Mouse (Mus musculus): ENCODE results near the gene Foxs1. TPM values are rescaled to one million over a fixed set of nuclear protein-coding genes. Genes with fewer than 3 reads are reported as not detected.

Gene Foxs1
- under 1 TPM; 0.58 to 0.89 TPM for total RNA-seq (2021)
- long read RNA-seq: 0 reads

DNA sequence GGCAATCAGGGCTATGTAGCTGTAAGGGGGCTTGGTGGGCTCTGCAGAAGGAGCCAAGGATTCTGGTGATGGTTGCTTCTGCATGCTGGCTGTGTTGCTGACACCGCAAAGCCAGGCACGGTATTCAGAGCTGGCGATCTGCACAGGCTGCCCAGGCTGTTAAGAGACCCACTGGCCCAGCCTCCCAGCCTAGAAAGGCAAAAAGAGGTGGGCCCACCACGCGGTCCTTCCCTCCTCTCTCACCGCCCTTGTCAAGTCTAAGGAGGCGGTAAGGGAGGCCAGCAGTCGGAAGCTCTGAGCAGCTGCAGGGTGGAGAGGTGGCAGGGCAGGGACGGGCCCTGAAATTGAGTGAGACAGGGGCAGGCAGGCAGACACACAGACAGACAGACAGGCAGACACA lies at the start of gene Foxs1:
Gene Foxs1 (minus strand): TSS at position 161 of the 400 bp plus-strand sequence.
- DNase-seq (ENCODE audit: low spot score in 2 of 2): no peak

DNA sequence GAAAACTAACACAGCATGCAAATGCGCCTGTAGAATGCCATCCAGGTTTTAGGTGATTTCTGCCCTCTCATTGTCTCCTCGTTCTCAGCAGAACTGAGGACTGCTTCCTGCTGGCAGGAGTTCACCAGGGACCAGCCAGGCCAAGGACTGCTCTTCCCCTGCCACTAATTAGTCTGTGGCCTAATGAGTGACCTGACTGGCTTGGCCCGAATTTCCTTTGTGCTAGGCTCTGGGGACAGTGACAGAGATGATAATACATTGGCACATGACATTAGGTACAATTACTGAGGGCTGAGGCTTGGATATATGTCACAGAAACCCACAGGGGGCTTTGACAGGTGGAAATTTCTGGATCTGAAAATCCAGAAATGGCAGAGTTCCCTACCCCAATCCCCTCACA lies 44.0 kb upstream of the Foxs1 start:
- no peak for DNase-seq (ENCODE audit: low spot score in 2 of 2)

DNA sequence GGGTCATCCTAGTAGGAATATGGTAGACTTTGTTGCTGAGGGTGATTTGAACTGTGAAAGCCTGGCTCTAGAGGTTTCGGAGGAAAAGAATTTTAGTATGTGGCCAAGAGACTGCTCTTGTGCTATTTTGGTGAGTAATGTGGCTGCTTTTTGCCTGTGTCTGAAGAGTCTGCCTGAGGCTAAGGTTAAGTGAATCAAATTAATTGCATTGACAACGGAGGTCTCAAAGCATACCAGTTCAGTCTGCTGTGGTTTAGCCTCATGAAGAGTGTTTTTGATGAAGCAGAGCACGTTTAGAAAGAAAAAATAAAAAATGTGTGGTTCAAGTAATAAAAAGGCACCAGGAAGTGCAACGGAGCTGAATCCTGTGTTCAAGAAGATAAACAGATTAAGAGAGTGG lies 32.5 kb upstream of the Foxs1 start:
- DNase-seq (ENCODE audit: low spot score in 2 of 2): no peak

DNA sequence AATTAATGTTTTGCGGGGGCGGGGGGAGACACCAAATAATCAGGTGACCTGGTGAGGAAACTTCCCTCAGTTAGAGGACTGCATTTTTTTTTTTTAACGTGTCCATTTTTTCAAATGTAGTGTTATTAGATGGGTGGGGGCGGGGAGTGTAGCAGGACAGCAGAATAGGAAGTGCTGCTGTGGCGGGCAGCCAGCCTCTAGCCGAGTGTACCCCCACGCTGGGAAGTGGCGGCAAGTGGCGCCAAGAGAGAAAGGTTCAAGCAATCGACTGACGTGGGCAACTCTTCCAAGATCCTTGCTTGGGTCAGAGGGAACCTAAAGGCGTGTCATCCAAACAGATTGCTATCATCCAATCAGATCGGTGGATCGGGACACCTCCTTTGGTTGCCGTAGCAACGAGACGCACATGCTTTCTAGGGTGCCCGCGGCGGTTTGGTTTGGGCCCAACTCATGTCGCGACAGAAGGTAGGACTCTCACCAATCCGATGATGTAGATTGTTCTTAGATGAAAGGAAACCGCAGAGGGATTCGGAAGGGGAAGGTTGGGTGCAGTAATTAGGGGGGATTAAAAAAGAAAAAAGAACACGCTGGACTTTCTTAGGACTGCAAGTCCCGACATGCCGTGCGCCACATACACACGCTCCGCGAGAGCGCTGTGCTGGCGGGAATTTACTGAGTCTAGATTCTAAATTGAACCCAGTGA lies 29.2 kb upstream of the Foxs1 start, which contains the start of gene Ttll9:
Gene Ttll9 (plus strand): TSS at position 395 of the 703 bp plus-strand sequence.
- peak; percentile 83 to 92 for DNase-seq (ENCODE audit: low spot score in 2 of 2)

DNA sequence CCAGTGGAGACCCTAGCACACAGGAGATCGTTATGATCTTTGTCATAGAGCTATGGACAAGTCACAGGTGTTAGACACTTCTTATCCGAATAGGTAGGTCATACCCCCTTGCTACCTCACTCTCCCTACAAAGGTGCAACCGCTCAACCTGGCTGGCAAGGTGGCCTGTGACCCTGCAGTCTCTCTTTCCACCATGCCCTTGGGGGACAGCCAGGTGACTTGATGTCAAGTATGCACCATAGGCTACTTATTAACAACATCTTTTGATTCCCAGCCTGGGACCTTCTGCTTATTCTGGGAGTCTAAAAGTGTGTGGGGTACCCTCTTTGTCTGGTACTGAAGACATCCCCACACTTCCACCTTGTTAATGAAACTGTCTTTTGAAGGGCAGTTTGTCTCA lies 25.1 kb upstream of the Foxs1 start:
- DNase-seq (ENCODE audit: low spot score in 2 of 2): no peak

DNA sequence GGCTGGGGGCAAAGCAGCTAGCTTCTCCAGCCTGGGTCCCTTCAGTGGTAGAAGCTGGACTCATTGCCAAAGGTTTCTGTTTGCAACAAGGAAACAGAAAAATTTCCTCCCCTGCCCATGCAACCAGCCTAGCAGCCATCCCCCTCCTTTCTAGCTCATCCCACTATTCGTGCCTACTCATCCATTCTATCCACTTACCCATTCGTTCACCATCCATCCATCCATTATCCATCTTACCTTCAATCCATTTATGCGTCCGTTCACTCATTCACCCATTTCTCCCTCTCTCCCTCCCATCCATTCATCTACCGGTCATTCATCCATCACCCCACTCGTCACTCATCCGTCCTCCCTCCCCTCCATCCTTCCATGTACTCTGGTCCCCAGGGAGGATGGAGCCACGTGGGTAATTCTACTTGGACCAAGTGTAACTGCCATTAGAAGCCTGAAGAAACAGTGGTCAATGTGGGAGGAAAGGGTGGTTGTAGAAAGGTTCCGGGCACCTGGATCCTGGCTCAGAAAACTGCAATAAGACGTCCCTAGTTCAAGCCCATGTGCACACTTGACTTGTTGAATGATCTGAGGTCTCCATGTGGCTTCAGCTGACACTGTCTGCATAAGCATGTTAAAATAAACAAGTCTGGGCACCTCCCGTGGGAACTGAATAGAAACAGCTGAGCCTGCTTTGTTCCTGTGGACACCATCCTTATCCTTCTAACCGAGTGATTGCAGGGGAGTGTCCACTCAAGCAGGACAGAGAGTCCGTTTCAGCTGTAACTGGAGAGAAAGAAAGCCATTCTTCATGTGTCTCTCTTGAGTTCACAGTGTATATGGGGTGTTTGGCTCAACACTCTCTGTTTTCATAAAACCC lies 19.1 kb upstream of the Foxs1 start:
- no peak for DNase-seq (ENCODE audit: low spot score in 2 of 2)

DNA sequence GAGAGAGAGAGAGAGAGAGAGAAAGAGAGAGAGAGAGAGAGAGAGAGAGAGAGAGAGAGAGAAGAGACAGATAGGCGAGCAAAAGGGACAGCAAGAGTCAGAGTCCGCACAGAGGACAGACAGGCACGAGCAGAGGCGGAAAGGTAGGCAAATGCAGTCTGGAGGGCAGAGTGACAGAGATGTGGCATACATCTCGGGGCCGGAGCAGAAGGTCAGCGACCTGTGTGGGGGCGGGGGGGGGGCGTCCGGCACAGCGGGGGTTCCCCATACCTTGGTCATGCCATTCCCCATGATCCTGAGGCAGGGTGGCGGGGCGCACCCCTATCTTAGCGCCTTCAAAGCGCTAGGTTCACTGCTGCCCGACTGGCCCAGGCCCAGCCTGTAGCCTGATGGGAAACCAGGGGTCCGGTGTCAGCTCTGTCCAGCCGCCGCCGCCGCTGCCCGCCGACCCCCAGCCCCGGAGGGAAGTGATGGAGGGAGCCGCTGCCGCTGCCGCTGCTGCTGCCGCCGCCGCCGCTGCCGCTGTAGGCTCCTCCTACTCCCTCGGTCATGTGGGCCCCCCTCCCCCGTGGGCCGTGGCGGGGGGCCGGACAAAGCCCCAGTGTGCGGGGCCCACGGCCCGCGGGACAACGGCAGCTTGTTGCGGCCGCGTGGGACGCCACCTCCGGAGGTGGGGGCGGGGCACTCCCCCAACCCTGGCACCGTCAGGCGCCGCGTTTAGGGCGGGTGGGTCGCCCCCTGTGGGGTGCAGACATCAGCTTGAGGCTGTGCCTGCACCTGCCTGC lies 18.2 kb upstream of the Foxs1 start, which contains the start of gene Dusp15:
Gene Dusp15 (minus strand): TSS at position 634 of the 785 bp plus-strand sequence.
- DNase-seq (ENCODE audit: low spot score in 2 of 2): peak; percentile 43 to 59

DNA sequence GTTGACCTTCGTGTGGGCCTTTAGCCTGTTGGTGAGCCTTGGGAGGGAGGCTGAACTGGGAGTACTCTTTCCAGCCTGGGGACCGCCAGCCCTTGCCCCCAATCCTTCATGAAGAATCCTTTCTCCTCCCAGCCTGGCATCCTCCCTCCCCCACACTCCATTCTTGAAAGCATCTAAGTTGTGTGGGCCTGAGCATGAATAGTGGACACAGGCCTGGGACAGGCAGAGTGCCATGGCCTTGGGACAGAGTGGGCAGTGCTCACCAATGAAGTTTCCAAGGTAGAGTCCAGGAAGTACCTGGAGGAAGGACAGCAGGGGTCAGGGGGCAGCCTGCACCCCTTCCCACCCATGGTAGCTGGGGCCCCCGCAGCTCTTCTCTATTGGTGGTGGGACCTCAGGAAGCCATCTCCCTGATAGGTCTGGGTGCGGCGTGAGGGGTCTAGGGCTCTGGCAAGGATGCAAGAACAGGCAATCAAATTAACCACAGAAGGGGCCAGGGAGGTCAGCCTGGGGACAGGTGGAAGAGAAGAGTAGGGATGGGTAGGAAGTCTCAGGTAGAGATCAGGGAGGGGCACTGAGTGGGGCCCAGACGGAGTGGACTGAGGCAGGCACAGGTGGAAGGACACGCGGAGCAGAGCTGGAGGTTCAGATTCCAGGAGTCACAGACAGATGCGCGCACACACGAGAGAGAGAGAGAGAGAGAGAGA lies 17.5 kb upstream of the Foxs1 start:
- DNase-seq (ENCODE audit: low spot score in 2 of 2): no peak

DNA sequence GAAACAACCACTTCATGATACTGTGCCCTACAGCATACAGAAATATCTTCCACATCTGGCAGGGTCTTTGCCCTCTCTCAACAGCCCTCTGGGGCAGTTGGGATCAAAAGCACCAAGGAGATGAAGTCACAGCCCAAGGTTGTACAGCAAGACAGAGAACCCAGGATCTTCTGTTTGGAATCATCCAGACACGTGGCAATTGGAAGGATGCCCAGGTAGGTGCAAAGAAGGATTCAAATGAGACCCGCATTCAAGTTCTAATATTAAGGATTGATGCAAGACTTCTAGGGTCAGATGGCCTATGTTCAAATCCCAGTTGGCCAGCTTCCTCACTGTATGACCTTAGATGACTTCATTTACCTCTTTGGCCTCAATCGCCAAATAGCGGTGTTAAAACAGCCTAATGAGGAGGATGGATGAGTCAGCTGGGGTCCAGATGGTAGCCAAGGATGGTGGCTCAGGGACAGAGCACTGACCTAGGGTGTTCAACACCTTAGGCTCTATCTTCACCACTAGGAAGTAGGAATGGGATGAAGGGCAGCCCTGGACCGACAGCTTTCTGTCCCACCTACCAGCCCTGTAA lies 15.5 kb upstream of the Foxs1 start:
- no peak for DNase-seq (ENCODE audit: low spot score in 2 of 2)

DNA sequence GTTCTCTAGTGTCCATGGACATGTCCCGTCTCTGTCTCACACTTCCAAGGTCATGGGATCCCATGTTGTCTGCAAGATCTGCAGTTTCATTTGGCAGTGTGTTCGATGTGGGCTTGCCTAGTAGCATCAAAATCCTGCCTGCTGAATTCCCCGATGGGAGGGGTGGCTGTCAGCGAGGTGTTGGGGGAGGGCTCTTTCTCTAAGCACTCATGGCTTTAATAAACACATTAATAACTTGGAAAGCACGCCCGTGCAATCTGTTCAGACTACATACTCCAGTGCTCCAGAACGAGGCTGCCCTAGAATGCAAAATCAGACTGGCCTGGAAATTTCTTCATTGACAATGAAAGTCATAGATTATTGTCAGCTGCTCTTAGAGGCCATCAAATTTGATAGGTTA lies 14.1 kb upstream of the Foxs1 start:
- peak; percentile 46 to 85 for DNase-seq (ENCODE audit: low spot score in 2 of 2)

DNA sequence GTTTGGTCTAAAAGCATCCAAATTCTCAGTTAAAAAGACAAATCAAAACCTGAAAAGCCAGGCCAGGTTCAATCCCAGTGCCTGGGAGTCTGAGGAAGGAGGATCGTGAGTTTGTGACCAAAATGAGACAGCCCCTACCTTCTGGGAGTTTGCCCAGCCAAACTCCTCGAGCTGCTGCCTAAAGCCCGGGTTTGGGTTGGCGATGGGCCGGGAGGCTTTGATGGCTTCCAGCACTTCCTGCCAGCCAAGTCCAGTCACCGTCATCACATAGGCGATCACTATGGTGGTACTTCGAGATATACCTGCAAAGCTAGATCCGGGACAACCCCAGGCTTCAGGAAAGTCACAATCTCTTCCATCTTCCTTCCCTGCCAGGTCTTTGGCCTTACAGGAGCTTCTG lies 11.0 kb upstream of the Foxs1 start:
- no peak for DNase-seq (ENCODE audit: low spot score in 2 of 2)

DNA sequence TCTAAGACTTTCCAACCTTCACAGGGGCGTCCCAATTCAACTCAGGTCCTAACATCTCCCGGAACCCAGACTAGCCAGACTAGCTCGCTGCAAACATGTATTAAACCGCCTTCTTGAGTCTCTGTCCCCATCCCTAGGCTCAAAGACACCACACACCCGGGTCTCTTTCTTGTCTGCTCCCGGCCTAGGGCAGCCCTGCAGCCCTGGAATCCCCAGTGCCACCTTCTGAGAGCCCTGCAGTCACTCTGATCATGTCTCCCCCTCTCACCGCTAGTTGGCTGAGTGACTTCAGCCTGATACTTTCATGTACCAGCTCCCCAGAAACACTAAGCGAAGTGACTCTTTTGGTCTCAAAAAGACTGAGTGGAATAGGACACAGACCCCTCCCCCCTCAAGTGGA lies 10.6 kb upstream of the Foxs1 start:
- no peak for DNase-seq (ENCODE audit: low spot score in 2 of 2)

DNA sequence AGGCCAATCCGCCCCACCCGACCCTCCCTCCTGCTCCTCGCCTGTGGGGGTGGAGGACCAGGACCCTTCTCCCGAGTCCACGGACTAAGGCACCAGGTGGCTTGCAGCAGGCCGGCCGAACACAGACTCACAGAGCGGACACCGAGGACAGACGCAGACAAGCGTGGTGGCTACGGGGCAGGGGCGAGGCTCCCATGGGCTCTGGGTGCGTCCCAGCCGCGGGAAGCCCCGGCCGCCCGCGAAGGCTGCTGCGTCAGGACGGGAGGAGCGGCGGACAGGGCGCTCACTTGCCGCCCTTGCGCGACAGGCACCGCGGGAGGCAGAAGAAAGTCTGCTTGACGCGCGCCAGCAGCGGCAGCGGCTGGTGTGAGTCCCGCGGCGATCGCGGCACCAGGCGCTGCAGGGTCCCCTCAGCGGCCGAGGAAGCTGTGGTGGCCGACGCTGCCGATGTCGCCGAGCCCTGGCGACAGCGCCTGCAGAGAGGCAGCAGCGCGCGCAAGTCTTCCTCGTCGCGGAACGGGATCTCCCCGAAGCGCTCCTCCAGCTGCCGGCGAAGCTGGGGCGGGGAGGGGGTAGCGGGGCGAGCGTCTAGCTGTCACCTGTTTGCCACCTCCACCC lies 10.0 kb upstream of the Foxs1 start:
- no peak for DNase-seq (ENCODE audit: low spot score in 2 of 2)

DNA sequence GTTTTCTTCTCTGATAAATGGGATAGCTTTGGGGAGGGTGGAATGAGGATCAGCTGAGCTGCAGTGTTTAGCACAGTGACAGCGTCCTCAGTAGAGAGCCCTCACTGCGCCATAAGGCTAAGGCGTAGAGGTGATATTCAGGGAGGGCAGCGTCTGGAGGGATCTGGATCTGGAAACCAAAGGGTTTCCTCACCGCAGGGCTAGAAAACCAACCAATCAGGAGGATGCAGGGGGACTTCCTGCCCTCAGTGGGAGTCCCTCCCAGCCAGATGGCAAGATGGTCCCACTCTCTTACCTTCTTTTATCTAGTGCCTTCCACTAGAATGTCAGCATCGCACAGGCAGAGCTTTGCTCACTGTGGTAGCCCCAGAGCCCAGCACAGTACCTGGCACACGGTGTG lies 8.8 kb upstream of the Foxs1 start:
- no peak for DNase-seq (ENCODE audit: low spot score in 2 of 2)

DNA sequence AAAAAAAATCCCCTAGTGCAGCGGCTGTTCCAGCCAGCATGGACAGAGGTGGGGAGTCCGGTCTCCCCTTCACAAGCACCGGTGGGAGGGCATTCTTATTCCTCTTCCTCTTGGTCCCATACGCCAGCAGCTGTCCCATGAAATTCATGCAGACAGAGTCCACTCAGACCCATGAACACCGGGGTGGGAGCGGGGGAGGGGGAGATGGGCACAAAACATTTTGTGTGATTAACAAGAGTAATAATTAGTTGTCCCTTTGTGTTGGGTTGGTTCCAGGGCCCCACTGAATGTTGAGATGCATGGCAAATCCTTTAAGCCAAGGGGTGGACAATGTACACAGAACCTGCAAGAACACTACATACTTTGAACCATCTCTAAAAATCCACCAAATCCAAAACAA lies 8.1 kb upstream of the Foxs1 start:
- no peak for DNase-seq (ENCODE audit: low spot score in 2 of 2)

DNA sequence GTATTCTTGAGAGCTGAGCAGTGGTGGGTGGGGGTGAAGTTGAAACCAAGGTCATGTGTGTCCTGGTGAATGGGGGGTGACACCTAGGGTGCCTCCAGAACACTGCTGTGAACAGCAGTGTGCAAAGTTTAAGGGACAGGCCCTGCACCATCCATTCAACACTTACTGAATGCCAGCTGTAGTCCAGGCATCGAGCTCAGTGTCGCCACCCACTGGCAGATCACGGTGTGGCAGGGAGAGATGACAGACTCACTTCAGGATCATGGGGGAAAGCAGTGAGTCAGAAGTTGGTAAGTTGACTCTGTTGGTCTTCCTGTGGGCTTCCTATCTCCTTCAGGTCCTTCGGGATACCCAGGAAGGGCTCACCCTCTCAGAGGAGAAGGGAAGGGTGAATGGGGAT lies 6.8 kb upstream of the Foxs1 start:
- peak; percentile 25 to 48 for DNase-seq (ENCODE audit: low spot score in 2 of 2)

DNA sequence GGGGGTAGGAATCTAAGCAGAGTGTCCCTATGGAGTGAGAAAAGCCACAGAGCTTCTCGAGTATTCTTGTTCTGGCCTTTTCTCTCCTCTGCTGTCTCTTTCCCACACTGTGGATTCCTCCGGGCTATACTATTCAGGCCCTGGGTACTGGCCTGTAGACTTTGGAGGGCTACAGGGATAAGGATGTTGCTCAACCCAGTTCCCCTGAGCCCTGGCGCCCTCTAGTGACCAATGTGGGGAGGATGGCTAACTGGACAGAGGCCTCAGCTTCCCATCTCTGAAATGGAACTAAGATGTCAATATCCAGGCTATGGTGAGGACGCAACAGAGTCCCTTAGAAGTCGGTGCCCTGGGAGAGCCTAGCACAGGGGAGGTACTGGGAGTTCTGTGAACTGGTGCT lies 606 bp upstream of the Foxs1 start:
- DNase-seq (ENCODE audit: low spot score in 2 of 2): no peak

DNA sequence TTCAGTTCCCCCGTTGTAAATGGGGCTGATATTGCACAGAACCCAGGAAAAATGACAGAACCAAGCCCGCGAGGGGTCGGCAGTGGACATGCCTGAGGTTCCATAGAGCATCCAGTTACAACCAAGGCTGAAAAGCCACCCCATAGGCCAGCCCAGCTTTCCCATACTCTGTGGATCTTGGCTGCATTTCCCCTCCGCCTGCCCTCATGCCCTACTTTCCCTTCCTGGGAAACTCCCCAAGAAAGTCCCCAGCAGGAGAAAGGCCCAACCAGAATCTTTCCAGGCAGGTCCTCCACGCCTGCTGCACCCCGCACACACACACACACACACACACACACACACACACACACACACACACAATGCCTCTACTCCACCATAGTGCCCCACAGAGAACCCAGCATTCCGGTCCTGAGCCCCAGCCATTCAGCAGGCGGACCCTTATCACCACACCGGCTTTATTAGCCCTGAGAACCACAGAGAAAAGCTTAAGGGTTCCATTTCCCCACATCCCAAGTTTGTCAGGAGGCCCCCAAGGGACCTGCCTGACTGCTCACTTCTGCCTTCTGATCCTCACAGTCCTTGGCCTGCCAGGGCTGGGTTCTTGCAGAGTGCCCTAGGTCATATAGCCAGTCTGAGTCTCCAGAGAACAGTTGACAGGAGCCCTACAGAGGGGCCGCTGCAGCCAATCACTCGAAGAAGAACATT lies 1.4 kb downstream of the Foxs1 start:
- DNase-seq (ENCODE audit: low spot score in 2 of 2): no peak

DNA sequence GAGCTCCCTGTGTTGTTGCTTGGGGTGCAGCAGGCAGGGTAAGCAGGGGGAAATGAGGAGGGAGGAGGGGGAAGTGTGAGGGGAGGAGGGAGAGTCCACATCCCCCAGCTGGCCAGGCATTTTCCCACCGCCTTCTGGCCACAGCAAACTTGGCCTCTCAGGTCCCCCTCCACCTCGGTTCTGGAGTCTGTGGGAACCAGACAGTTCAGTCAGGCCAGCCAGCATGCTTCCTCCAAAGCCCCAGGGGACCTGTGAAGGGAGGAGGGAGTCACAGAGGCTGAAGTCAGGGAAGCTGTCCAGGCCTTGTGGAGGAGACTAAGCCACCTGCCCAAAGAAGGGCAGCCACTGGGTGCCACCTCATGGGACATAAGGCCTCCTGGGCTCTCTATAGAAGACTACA lies 2.7 kb downstream of the Foxs1 start:
- no peak for DNase-seq (ENCODE audit: low spot score in 2 of 2)

DNA sequence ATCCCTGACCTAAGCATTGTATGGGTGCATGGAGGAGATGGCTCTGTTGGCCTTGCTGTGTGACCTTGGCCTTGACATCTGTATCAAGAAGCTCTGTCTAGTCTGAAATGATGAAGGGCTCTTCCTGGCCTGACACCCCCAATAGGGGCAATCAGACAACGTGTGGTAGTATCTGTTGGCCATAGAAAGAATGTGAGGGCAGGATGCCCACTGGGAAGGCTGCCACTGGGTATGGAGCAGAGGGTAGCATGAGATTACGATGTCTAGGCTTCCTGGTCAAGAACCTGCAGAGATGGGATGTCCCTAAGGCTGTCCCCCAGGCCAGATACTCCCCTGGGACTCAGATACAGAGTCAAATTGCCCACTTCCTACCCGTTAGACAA lies 4.0 kb downstream of the Foxs1 start:
- no peak for DNase-seq (ENCODE audit: low spot score in 2 of 2)

Measured in layer of hippocampus, adult 18-20 months (tissue).